Mouse (Mus musculus) monocyte, adult 2 months (primary cell): ENCODE data around the gene Rcor2.

Experiments used
- DNase-seq, 2 experiments: peaks; one replicate each; pipeline ENCODE4 v3.0.0; 2022; ENCODE audit warnings: low spot score in 2 of 2, low read depth in 1 of 2

Rcor2 gene

GRCm38 (mm10) chr19:7264766-7265331 is 2.3 kb upstream of the Rcor2 start:
- DNase-seq: no peak

GRCm38 (mm10) chr19:7265478-7266191 is 1.5 kb upstream of the Rcor2 start:
- no peak for DNase-seq

- no peak for DNase-seq
These were observed 699 bp upstream of the Rcor2 start for GRCm38 (mm10) chr19:7266421-7266831.

GRCm38 (mm10) chr19:7267781-7268721 is 926 bp downstream of the Rcor2 start:
- no peak for DNase-seq

GRCm38 (mm10) chr19:7268722-7269090 is 1.6 kb downstream of the Rcor2 start:
- peak; percentile 30 to 60 for DNase-seq

- no peak for DNase-seq
These were observed 2.3 kb downstream of the Rcor2 start for GRCm38 (mm10) chr19:7269290-7270044.

- DNase-seq: no peak
These were observed 6.4 kb downstream of the Rcor2 start for GRCm38 (mm10) chr19:7273486-7273885.

- DNase-seq: no peak
These were observed 7.3 kb downstream of the Rcor2 start for GRCm38 (mm10) chr19:7274326-7274990.

- DNase-seq: no peak
These were observed 8.1 kb downstream of the Rcor2 start for GRCm38 (mm10) chr19:7275131-7275789.

GRCm38 (mm10) chr19:7276053-7276659 is 9.0 kb downstream of the Rcor2 start:
- DNase-seq: no peak

GRCm38 (mm10) chr19:7276796-7277195 is 9.7 kb downstream of the Rcor2 start:
- DNase-seq: no peak

- no peak for DNase-seq
These were observed 11.2 kb downstream of the Rcor2 start for GRCm38 (mm10) chr19:7278200-7278906.

- DNase-seq: no peak
These were observed 12.0 kb downstream of the Rcor2 start for GRCm38 (mm10) chr19:7279114-7279513.

GRCm38 (mm10) chr19:7280557-7281330 is 13.6 kb downstream of the Rcor2 start:
- no peak for DNase-seq

- no peak for DNase-seq
These were observed 19.6 kb downstream of the Rcor2 start for GRCm38 (mm10) chr19:7286563-7287315.

- no peak for DNase-seq
These were observed 21.2 kb downstream of the Rcor2 start for GRCm38 (mm10) chr19:7288288-7288687.

GRCm38 (mm10) chr19:7289767-7290166 is 22.6 kb downstream of the Rcor2 start:
- no peak for DNase-seq
